Mouse (Mus musculus) E14TG2a.4 (cell line): ENCODE data around the gene Cog8.
"Not testable (repeated sequence)": the region's sequence is repeated elsewhere in the genome, so short reads cannot be mapped to it uniquely, and the experiment has no call there.

Experiments used
- H3K27me3 ChIP-seq: 2 replicates; pipeline ENCODE4 v1.6.1; 2014; ENCODE audit warnings: low read length, control low read depth; ENCODE audit not compliant: insufficient read depth
- H3K36me3 ChIP-seq: 2 replicates; pipeline ENCODE4 v1.6.1; 2014; ENCODE audit warnings: low read length, control low read depth; ENCODE audit not compliant: insufficient read depth
- H3K4me1 ChIP-seq: replicated peaks from 2 replicates; pipeline ENCODE4 v1.6.1; 2014; ENCODE audit warnings: low read depth, low read length, control low read depth
- H3K4me3 ChIP-seq: replicated peaks from 2 replicates; pipeline ENCODE4 v1.5.1; 2014; ENCODE audit warnings: mild to moderate bottlenecking, low read length
- H3K9me3 ChIP-seq: 2 replicates; pipeline ENCODE4 v1.6.1; 2014; ENCODE audit warnings: low read length, control low read depth
- CTCF ChIP-seq: conservative IDR thresholded peaks from 2 replicates; pipeline ENCODE4 v1.5.1; 2014; ENCODE audit warnings: low read length
- NANOG ChIP-seq: IDR thresholded peaks from 2 replicates; pipeline ENCODE4 v1.6.1; 2014; ENCODE audit warnings: borderline replicate concordance, low read length, mixed read lengths
- POU5F1 ChIP-seq: IDR thresholded peaks from 2 replicates; pipeline ENCODE4 v1.6.1; 2014; ENCODE audit warnings: low read length, borderline replicate concordance

Gene Cog8

GRCm38 (mm10) chr8:107002532-107002931 is 54.0 kb downstream of the Cog8 start:
- Histone ChIP-seq H3K9me3 (no peaks in the 10 kb centered on the region), H3K27me3 (no peaks in the 10 kb centered on the region), H3K4me3 (no peak overlapping the region), H3K36me3 (peaks cover 93% of the 10 kb centered on the region), H3K4me1 (peaks cover 18% of the 10 kb centered on the region)
- peak; percentile 86 for TF ChIP-seq CTCF
- no peak for TF ChIP-seq NANOG

- Histone ChIP-seq H3K4me3 (no peak overlapping the region), H3K9me3 (no peaks in the 10 kb centered on the region), H3K36me3 (peaks cover 87% of the 10 kb centered on the region), H3K4me1 (peaks cover 10% of the 10 kb centered on the region), H3K27me3 (no peaks in the 10 kb centered on the region)
- TF ChIP-seq NANOG (no peak), CTCF (no peak), POU5F1 (no peak)
Measured at GRCm38 (mm10) chr8:106999068-106999467, 57.4 kb downstream of the Cog8 start.

- H3K4me1 ChIP-seq, result peaks cover 9% of the 10 kb centered on the region
- no peak for TF ChIP-seq CTCF
- TF ChIP-seq POU5F1, result no peak
- TF ChIP-seq NANOG, result no peak
- peaks cover 85% of the 10 kb centered on the region for H3K36me3 ChIP-seq
- no peaks in the 10 kb centered on the region for H3K9me3 ChIP-seq
- H3K27me3 ChIP-seq, result no peaks in the 10 kb centered on the region
- H3K4me3 ChIP-seq, result no peak overlapping the region
Measured at GRCm38 (mm10) chr8:106997416-106997815, 59.1 kb downstream of the Cog8 start.

- H3K36me3 ChIP-seq, result peaks cover 88% of the 10 kb centered on the region
- H3K27me3 ChIP-seq, H3K4me3 ChIP-seq, H3K9me3 ChIP-seq, H3K4me1 ChIP-seq: not testable (repeated sequence)
- TF ChIP-seq CTCF, result peak; percentile 33; the same call in 1 of the 2 replicates
Measured at GRCm38 (mm10) chr8:106996339-106996738, 60.1 kb downstream of the Cog8 start.
